Mouse (Mus musculus): ENCODE measurements around the gene Map2k2. TPM values are rescaled to one million over a fixed set of nuclear protein-coding genes. Genes with fewer than 3 reads are reported as not detected.

Map2k2 gene
- polyA plus RNA-seq, 1 experiment from 2014 or later = 199 TPM

DNA sequence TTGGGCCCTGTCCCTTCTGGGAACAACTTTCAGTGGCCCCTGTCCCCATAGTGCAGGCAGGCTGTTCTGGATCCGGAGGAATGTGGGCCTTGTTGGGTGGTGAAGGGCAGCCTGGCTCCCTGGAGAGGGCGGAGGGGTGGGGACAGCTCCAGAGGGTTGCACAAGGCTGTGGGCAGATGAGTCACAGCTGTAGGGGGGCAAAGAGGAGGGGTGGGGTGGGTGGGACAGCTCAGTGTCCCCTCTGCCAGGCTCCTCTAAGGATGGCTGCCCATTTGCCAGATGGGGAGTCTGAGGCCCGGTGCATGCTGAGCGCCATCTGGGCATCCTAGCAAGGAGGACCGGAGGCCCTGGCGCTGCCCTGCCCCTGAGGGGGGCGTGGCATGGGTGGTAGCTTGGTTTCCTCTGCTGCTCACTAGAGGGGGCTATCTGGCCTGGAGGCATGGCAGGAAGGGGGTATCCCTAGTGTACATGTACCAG is 37.5 kb downstream of the Map2k2 start:
- Histone ChIP-seq H3K4me3 (ENCODE audit: low read depth, low read length) (no peak overlapping the region), H3K27ac (ENCODE audit: low read depth) (no peak overlapping the region), H3K4me1 (ENCODE audit: insufficient read depth) (peaks cover 26% of the 10 kb centered on the region), H3K9me3 (ENCODE audit: low read depth, low read length) (no peaks in the 10 kb centered on the region), H3K9ac (no peak overlapping the region), H3K27me3 (ENCODE audit: insufficient read depth, low read length) (no peaks in the 10 kb centered on the region), H3K36me3 (ENCODE audit: insufficient read depth) (peaks cover 58% of the 10 kb centered on the region), H3K4me2 (no peak overlapping the region)
- TF ChIP-seq CTCF (IDR thresholded peaks at IDR 0.05; ENCODE audit: low read depth) = no peak
- DNase-seq = no peak
- no peak for ATAC-seq (ENCODE audit: insufficient read depth)
- 91% methylated on average over 7 of the region's 7 CpGs for WGBS

DNA sequence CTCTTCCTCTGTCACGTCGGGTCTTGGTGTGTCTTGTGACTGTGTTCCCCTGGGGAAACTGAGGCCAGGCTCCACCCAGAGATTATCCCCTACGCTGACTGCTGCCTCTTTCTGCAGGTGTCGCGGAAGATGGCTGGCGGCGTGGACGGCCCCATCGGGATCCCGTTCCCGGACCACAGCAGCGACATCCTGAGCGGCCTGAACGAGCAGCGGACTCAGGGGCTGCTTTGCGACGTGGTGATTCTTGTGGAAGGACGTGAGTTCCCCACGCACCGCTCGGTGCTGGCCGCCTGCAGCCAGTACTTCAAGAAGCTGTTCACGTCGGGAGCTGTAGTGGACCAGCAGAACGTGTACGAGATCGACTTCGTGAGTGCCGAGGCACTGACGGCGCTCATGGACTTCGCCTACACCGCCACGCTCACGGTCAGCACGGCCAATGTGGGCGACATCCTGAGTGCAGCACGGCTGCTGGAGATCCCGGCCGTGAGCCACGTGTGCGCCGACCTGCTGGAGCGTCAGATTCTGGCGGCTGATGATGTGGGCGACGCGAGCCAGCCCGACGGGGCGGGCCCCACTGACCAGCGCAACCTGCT is 38.2 kb downstream of the Map2k2 start:
- ATAC-seq (ENCODE audit: insufficient read depth) = no peak
- Histone ChIP-seq H3K27ac (ENCODE audit: low read depth) (no peak overlapping the region), H3K27me3 (ENCODE audit: insufficient read depth, low read length) (no peaks in the 10 kb centered on the region), H3K9ac (no peak overlapping the region), H3K4me1 (ENCODE audit: insufficient read depth) (peaks cover 21% of the 10 kb centered on the region), H3K9me3 (ENCODE audit: low read depth, low read length) (no peaks in the 10 kb centered on the region), H3K4me3 (ENCODE audit: low read depth, low read length) (no peak overlapping the region), H3K36me3 (ENCODE audit: insufficient read depth) (peaks cover 65% of the 10 kb centered on the region), H3K4me2 (no peak overlapping the region)
- no peak for TF ChIP-seq CTCF (IDR thresholded peaks at IDR 0.05; ENCODE audit: low read depth)
- WGBS = 92% methylated on average over 52 of the region's 52 CpGs
- DNase-seq = no peak

DNA sequence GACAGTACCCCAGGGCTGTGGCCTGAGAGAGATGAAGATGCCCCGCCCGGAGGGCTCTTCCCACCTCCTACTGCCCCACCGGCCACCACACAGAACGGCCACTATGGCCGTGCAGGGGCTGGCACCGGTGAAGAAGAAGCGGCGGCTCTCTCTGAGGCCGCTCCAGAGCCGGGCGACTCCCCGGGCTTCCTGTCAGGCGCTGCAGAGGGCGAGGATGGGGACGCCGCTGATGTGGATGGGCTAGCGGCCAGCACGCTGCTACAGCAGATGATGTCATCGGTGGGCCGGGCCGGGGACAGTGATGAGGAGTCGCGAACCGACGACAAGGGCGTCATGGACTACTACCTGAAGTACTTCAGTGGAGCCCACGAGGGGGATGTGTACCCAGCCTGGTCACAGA is 39.0 kb downstream of the Map2k2 start:
- ATAC-seq (ENCODE audit: insufficient read depth) (no peak), DNase-seq (no peak)
- Histone ChIP-seq H3K27ac (ENCODE audit: low read depth) (no peak overlapping the region), H3K4me2 (no peak overlapping the region), H3K36me3 (ENCODE audit: insufficient read depth) (peaks cover 73% of the 10 kb centered on the region), H3K4me1 (ENCODE audit: insufficient read depth) (peaks cover 14% of the 10 kb centered on the region), H3K4me3 (ENCODE audit: low read depth, low read length) (no peak overlapping the region), H3K9ac (no peak overlapping the region), H3K9me3 (ENCODE audit: low read depth, low read length) (no peaks in the 10 kb centered on the region), H3K27me3 (ENCODE audit: insufficient read depth, low read length) (no peaks in the 10 kb centered on the region)
- WGBS = 92% methylated on average over 27 of the region's 27 CpGs
- no peak for TF ChIP-seq CTCF (IDR thresholded peaks at IDR 0.05; ENCODE audit: low read depth)

DNA sequence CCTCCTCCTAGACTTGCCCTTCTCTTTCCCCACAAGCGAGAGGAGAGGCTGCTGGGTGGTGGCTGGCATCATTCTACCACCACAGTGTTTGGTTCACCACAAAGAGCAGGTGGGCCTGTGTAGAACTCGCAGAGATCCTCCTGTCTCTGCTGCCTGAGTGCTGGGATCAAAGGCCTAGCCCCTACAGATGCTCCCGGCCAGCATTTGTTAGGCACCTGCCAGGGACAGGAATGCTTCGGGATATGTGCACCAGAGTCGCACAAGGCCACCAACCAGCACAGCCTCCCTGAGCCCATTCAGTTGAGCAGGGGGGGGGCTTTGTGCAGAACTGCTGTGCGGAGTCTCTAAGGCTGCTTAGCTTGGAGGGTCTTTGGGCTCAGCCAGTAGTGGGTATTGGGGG is 39.6 kb downstream of the Map2k2 start:
- no peak overlapping the region for H3K9ac ChIP-seq
- ATAC-seq (ENCODE audit: insufficient read depth) (no peak), DNase-seq (no peak)
- H3K4me1 ChIP-seq (ENCODE audit: insufficient read depth) = peaks cover 8% of the 10 kb centered on the region
- H3K9me3 ChIP-seq (ENCODE audit: low read depth, low read length) = no peaks in the 10 kb centered on the region
- H3K27me3 ChIP-seq (ENCODE audit: insufficient read depth, low read length) = no peaks in the 10 kb centered on the region
- H3K4me3 ChIP-seq (ENCODE audit: low read depth, low read length) = no peak overlapping the region
- H3K27ac ChIP-seq (ENCODE audit: low read depth) = no peak overlapping the region
- 89% methylated on average over 6 of the region's 6 CpGs for WGBS
- TF ChIP-seq CTCF (IDR thresholded peaks at IDR 0.05; ENCODE audit: low read depth) = no peak
- H3K4me2 ChIP-seq = no peak overlapping the region
- peaks cover 79% of the 10 kb centered on the region for H3K36me3 ChIP-seq (ENCODE audit: insufficient read depth)

DNA sequence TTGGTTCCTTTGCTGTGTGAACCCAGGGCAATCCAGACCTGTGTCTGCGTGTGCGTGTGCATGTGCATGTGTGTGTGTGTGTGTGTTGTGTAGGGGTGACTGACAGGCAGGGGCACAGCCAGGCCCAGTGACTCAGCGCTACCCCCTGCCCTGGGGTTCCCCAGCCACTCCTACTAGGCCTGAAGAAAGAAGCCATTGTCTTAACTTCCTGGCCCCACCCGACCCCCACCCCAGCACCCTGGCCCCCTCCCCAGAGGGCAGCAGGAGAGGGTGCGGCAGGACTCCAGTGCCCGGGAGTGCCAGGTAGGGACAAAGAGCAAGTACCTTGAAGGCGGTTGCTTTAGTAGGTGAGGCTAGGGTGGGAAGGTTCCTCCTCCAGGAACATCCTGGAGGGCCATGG is 40.1 kb downstream of the Map2k2 start:
- no peak overlapping the region for H3K9ac ChIP-seq

DNA sequence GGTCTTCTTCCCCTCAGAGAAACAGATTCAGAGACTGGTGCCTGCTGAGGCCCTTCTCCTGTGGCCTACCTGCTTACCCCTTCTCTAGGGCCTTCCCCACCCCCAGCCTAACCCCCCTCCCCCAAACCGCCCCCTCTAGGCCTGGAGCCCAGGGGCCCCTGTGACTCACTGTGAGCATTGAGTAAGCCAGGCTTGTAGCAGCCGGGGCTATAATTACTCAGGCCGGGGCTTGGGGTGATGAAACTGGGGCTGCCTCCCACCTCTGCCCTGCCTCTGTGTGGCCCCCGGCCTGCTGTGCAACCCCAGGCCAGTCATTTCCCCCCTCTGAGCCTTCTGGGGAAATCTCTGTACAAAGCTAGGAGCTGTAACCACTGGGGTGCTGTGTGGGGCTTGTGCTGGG is 40.6 kb downstream of the Map2k2 start:
- DNase-seq (no peak), ATAC-seq (ENCODE audit: insufficient read depth) (no peak)
- H3K27ac ChIP-seq (ENCODE audit: low read depth) = no peak overlapping the region
- H3K36me3 ChIP-seq (ENCODE audit: insufficient read depth) = peaks cover 82% of the 10 kb centered on the region
- H3K9me3 ChIP-seq (ENCODE audit: low read depth, low read length) = no peaks in the 10 kb centered on the region
- no peak overlapping the region for H3K4me2 ChIP-seq
- TF ChIP-seq CTCF (IDR thresholded peaks at IDR 0.05; ENCODE audit: low read depth) = no peak
- no peak overlapping the region for H3K9ac ChIP-seq
- no peaks in the 10 kb centered on the region for H3K4me1 ChIP-seq (ENCODE audit: insufficient read depth)
- H3K27me3 ChIP-seq (ENCODE audit: insufficient read depth, low read length) = no peaks in the 10 kb centered on the region
- 85% methylated on average over 4 of the region's 4 CpGs for WGBS
- H3K4me3 ChIP-seq (ENCODE audit: low read depth, low read length) = no peak overlapping the region

More for the DNA sequence above, 40.1 kb downstream of the Map2k2 start:
- no peak overlapping the region for H3K27ac ChIP-seq (ENCODE audit: low read depth)
- H3K9me3 ChIP-seq (ENCODE audit: low read depth, low read length) = no peaks in the 10 kb centered on the region
- WGBS = 86% methylated on average over 7 of the region's 7 CpGs
- H3K36me3 ChIP-seq (ENCODE audit: insufficient read depth) = peaks cover 80% of the 10 kb centered on the region
- peaks cover 3% of the 10 kb centered on the region for H3K4me1 ChIP-seq (ENCODE audit: insufficient read depth)
- ATAC-seq (ENCODE audit: insufficient read depth) (no peak), DNase-seq (no peak)
- H3K4me2 ChIP-seq = no peak overlapping the region
- no peak overlapping the region for H3K4me3 ChIP-seq (ENCODE audit: low read depth, low read length)
- no peaks in the 10 kb centered on the region for H3K27me3 ChIP-seq (ENCODE audit: insufficient read depth, low read length)
- no peak for TF ChIP-seq CTCF (IDR thresholded peaks at IDR 0.05; ENCODE audit: low read depth)

DNA sequence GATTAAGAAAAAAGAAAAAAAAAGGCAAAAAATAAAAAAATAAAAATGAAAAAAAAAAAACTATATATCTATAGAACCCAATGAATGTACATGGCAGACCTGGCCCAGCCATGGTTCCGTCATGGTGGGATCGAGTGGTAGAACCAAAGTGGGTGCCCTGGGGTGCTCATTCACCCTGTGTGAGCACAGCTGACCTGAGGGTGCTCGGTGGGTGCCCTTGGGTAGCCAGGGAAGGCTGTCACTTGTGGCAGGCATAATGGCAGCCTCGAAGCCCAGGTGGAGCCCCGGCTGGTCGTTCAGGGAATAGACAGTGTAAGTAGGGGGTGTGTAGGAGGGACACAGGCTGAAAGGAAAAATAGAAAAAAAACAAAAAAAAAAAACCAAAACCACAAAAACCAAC is 45.5 kb downstream of the Map2k2 start:
- H3K27ac ChIP-seq (ENCODE audit: low read depth) = no peak overlapping the region
- H3K27me3 ChIP-seq (ENCODE audit: insufficient read depth, low read length) = no peaks in the 10 kb centered on the region
- no peak overlapping the region for H3K9ac ChIP-seq
- H3K4me1 ChIP-seq (ENCODE audit: insufficient read depth) = no peaks in the 10 kb centered on the region
- H3K4me2 ChIP-seq = no peak overlapping the region
- 72% methylated on average over 6 of the region's 6 CpGs for WGBS
- no peak for ATAC-seq (ENCODE audit: insufficient read depth)
- H3K36me3 ChIP-seq (ENCODE audit: insufficient read depth) = peaks cover 95% of the 10 kb centered on the region
- TF ChIP-seq CTCF (IDR thresholded peaks at IDR 0.05; ENCODE audit: low read depth) = no peak
- no peaks in the 10 kb centered on the region for H3K9me3 ChIP-seq (ENCODE audit: low read depth, low read length)
- no peak for DNase-seq
- no peak overlapping the region for H3K4me3 ChIP-seq (ENCODE audit: low read depth, low read length)

All from lung, embryonic 14.5 days (tissue).